Mouse (Mus musculus): ENCODE data around the gene Sfxn3. TPM values are rescaled to one million over a fixed set of nuclear protein-coding genes. Genes with fewer than 3 reads are reported as not detected.
A peak's percentile ranks its signal among the peaks of the same experiment; 100 is the strongest.

The Sfxn3 gene
- 10 to 100 TPM; 26.3 to 27.2 TPM for total RNA-seq (2021)

DNA sequence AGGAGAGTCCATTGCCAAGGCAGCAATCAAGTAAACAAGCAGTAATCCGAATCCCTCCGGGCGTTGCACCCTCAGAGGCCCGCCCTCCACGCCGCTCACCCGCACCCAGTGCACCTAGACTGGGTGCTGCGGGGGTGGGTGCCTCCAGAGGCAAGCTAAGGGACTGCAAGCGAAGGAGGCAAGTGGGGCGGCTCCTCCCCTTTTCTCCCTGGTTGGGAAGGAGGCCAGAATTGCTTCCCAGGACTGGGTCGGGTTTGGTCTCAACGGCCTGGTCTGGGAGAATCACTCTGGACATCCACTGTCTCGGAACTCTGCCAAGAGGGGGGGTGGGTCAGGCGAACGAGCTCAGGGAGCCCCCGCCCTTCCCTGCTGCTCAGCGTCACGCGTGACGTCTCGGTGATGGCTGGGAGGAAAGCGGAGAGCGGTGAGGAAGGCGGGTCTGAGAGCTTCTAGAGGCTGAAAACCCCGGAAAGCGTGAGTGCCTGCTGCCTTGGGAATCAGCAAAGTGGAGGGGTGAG is at the start of gene Sfxn3:
TSS of gene Sfxn3 (plus strand) at position 87 of the 518 bp plus-strand sequence.
- peak; percentile 97 for DNase-seq

DNA sequence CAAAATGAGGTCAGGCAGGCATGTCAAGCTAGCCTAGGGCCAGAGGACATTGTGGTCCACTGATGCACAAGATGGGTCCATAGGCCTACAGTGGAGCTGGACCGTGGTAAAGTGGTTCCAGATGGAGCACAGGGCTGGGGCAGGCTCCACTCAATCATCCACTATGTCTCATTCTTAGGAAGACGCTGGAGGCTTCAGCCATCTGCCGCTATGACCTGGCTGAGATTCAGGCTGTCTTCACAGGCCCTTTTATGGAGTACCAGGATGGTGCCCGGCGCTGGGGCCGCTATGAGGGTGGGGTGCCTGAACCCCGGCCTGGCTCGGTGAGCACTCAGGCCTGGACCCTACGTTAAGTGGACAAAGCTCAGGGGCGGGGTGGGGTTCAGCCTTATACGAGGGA is 49.5 kb upstream of the Sfxn3 start:
- DNase-seq, result no peak

DNA sequence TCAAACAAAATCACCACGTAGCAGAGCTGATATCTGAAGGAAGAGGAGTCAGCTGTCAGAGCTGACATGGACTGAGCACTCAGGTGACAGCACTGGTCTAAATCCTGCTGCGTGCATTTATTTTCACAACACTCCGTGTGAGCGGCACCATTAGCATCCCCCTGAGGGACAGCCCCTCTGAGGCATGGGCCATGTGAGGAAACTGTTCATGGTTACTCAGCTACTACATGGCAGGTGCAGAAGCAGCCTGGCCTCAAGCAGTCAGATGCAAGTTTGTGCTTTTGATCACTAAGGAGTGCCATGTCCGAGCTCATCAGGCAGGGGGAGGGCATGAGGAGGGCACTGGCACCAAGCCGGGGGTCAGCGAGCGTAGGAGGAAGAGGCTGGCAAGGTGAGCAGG is 47.7 kb upstream of the Sfxn3 start:
- no peak for DNase-seq

DNA sequence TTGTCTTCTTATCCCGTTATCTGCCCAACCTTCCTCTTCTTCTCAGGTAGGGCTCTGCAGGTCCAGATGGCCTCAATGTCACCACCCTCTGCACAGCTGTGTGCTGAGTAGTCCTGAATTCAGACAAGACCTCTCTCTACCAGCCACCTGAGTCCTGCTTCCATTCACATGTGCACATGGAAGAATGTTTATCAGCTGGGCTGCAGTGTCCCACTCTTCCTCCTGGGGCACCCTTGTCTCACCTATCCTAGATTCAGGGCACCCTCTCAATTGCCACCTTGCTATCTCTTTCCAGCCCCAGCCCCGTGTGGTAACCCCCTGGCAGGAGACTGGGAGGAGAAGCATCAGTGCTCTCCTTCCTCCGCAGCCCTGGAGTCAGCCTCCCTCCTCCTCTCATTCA is 45.0 kb upstream of the Sfxn3 start:
- no peak for DNase-seq

DNA sequence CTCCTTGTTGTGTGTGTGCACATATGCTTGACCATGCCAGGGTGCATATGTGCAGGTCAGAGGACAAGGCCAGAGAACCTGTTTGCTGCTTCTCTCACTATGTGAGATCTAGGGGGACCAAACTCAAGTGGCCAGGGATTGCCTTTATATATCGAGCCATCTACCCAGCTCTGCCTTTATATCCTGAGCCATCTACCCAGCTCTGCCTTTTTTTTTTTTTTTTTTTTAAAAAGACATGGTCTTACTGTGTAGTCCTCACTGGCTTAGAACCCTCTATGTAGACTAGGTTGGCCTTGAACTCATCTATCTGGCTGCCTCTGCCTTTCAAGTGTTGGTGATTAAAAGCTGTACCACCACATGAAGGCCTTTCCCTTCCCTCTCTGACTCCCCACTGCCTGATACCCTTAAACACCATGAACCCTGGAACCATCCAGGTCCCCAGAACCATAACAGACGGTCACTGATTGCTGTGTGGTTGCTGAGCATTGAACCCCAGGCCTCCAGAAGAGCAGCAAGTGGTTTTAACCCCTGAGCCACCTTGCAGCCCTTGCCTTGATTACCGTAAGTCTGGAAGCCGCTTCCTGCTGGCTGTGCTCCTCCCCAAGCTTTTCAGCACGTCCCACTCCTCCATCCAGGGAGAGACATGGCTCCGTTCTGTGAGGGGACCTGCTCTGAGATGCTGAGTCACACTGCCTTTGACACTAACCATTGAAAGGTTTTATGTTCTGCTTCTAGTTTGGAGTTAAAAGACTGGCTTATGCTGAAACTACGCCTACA is 43.4 kb upstream of the Sfxn3 start:
- DNase-seq, result no peak

DNA sequence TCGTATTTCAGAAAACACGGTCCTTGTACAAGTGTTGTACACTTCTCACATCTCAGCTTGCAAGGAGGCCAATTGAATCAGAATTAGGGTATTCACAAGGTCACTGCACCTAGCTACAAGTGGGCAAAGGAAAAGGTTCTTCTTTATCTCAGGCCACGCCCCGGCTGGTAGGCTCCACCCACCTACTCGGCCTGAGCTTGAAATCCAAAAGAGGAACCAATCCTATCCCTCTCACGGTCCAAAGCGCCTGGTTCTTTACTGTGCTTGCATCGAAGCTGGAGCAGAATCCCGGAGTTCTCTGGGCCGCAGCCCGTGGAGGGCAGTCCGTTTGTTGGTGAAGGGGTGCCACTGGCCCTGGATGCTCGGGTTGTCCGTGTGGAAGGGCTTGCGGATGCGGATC is 41.9 kb upstream of the Sfxn3 start, which contains the start of gene Twnk:
TSS of gene Twnk (plus strand) at position 220 of the 400 bp plus-strand sequence.
- DNase-seq, result peak; percentile 57

DNA sequence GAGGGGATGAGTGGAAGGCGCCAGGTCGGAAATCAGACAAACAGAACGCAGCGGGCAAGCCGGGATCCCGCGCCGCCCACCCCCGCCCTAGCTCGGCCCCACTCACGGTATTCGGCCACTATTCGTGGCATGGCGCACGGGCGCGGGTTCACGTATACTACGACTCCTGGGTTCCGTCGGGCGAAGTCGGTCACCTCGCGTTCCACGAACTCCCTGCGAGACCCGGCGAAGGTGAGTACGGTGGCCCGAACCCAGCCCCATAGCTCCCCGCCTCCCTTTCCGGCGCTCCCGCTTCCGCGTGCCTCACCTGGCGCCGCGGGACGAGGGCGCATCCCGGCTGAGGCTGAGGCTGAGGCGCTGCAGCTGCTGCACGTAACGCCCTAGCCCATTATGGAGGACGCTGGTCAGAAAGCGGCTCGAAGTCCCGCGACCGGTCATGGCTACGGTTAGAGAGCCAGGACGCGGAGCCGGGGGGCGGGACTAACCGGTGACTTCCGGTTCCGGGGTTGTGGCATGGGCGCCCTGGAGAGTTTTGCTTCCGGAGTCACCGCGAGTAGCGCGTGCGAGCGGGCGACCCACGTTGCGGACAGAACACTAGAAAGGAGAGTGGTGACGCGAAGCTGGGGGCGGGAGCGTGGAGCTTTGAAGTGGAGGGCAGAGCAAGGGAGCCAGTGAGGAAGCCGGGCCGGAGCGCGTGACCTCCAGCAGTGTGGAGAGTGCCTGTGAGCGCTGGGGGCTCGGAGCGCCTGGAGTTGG is 41.2 kb upstream of the Sfxn3 start, which contains the start of gene Mrpl43:
TSS of gene Mrpl43 (minus strand) at position 486 of the 756 bp plus-strand sequence.
- peak; percentile 98 for DNase-seq

DNA sequence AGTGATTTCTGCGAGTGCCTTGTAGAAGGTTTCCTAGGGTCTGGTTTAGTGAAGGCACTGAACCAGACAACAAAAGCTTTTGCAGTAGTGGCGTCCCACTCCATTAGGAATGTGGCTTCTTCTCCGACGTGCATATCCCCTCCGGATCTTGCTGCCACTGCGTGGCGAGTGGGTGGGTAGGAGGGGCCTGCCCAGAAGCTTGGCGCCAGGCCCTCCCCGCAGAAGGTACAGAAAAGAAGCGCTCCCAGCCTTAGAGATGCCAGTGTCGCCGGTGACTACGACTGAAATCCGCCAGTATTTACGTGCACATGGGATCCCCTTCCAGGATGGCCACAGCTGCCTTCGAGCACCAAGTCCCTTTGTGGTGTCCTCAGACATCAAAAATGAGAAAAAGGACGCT is 40.3 kb upstream of the Sfxn3 start:
- no peak for DNase-seq

DNA sequence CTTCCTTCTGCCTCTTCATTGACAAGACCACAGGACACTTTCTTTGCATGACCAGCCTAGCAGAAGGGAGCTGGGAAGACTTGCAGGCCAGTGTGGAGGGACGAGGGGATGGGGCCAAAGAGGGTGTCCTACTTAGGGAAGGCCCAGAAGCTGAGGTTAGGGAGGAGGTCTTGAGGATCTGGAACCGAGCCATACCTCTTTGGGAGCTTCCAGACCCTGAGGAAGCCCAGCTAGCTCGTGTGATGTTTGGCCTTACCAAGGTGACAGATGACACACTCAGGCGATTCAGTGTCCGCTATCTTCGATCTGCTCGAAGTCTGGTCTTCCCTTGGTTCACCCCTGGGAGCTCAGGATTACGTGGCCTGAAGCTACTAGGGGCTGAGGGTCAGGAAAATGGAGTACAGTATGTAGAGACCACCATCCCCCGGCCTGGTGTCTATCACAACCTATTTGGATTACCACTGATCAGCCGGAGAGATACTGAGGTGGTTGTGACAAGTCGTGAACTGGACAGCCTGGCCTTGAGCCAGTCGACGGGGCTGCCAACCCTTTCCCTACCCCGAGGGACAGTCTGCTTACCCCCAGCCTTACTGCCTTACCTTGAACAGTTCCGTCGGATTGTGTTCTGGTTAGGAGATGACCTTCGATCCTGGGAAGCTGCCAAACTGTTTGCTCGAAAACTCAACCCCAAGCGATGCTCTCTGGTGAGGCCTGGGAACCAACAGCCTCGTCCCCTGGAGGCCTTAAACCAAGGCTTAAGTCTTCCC is 39.7 kb upstream of the Sfxn3 start:
- DNase-seq, result no peak

DNA sequence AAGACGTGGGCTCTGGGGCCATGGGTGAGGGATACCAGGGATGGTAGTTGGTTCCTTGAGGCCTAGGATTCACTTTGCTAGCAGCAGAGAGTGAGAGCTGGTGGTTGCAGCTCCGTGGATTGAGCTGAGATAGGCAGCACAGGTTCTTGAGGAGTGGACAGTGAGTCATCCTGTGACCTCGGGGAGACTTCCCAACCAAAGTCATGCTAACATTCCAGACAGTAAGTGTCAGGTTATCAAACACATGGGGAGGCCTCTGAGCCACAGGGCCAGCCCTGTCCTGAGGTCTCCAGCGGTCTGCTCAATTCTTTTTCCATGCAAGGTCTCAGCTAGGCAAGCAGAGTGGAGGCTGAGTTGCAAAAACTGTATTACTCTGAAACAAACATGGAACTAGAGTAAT is 36.7 kb upstream of the Sfxn3 start:
- DNase-seq, result no peak

DNA sequence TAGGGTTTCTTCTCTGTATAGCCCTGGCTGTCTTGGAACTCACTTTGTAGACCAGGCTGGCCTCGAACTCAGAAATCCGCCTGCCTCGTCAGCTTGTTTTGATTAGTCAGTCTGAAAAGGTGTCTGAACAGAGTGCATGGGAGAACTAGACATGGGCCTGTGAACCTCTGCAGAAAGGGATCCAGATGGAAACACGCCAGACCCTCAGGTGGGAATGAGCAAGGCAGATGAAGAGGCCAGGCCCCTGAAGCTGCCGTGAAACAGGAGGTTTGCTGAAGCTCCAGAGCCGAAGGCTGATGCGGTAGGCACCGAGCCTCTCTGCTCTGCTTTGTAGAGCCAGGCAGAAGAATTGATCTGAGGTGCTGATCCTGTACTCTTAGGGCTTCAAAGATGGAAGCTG is 35.1 kb upstream of the Sfxn3 start:
- DNase-seq, result no peak

DNA sequence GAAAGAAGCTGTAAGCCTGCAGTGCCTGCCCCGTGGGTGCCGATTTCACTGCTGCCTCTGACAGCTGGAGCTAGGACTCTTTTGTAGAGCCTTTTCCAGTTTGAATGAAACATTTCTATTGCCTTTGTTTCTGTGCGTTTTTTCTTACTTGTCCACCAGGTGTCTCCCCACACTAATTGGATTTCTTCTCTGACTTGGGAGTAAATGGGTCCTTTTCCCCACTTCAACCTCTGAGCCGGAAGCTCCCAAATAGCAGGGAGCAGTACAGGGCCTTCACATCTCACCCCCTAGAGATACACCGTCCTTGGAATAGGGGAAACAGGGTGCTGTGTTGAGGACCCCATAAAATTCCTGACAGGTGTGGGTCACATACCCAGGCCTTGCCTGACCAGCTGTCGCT is 34.7 kb upstream of the Sfxn3 start:
- DNase-seq, result peak; percentile 38

DNA sequence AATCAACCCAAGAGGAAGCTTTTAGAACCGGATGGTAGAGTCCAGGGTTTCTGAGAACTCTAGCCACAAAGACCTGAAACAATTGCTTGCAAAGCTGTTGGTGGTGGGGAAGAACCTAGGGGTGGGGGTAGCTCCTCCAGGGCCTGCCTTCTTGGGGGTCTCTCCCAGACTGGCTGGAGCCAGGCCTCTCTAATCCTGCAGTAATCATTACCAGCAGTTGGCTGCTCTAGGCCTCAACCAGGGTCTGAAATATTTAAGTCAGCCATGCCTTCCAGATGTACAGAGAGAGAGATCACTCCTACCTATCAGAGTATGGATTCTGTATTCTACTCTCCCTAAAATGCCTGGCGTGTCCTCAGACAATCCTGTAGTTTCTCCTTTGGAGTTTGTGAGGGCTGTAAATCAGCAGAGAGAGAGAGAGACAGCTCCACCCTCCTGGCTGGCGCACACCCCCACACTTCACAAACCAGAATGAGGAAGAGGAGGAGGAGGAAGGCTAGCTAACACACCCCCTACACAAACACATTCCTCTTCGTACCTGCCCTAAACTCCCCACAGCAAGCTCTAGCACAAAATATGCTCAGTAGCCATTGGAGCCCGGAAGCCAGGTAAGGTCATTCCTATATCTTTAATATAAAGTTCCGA is 33.6 kb upstream of the Sfxn3 start:
- no peak for DNase-seq

DNA sequence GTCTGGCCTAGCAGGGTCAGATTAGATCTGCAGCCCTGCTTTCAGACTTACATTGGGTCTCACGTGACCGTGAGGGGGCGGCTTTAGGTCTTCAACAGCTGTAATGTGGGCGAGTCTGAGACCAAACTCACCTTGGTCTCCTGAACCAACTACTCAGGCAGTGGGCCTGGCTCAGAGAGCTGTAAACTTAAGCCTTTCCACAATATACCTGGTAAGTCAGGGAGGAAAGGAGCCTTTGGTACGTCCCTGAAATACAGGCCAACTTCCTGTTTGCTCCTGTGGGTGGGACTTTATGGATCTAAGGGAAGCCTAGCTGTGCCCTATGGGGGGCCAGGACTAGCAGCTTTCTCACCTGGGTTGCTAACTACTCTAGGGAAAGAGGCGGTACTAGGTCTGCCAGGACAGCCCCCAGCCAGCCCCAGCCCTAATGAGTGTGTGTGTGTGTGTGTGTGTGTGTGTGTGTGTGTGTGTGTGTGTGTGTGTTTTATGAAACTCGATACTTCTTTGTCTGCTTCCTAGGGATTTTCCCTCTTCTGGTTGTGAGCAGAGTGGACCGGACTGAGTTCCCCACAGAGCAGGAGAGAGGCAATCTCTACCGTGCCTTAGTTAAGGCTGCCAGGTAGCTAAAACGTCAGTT is 32.9 kb upstream of the Sfxn3 start, which contains the start of gene Lzts2:
TSS of gene Lzts2 (plus strand) at position 80 of the 637 bp plus-strand sequence.
- DNase-seq, result peak; percentile 21

DNA sequence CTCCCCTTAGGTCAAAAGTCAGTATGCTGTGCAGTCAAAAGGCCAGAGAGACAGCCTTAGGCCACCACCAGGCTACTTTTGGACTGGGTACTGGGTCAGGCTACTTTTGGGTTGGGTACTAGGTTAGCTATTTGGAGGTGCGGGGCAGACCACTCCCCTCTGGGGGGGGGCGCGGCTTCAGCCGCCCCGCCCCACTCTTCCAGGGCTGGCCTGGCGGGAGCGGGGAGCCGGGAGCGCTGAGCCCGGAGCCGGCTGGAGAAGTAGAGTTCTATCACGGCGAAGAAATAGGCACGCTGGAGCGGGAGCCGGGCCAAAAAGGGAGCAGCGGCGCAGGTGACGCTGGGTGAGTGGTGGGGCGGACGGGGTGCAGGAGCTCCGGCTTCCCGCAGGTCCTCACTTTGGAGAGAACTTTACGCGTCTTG is 32.3 kb upstream of the Sfxn3 start:
- peak; percentile 76 for DNase-seq

DNA sequence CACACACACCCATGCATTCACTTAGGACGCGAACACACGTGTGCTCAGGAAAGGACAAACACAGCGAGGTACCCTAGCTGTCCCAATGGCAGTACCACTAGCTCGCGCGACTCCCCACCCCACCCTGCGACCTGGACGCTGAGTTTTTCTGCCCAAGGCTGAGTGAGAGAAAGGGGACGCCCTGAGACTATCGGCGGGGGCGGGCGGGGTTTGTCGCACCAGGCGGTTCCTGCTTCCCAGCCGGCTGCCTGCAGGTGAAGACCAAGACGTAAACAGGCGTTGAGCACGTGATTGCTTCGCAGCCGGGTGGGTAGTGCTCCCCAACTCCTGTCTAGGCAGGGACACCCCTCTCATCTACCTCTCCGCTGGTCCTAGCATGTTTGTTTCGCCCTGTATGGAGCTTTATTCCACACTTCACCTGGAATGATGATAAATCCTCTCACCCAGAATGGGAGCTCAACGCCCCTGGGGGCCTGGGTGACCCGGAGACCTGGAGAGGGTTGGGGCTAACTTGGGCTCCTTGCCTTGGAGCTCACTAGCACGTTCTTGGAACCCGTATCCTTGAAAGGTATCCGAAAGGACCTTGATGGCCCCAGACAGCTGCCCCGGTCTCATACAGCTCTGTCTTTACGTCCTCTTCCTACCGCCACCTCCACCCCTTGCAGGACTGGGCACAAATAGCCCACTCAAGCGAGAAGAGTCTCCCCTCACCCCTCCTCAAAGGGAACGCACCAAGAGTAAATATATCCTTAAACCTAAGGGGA is 31.6 kb upstream of the Sfxn3 start:
- peak; percentile 61 for DNase-seq

DNA sequence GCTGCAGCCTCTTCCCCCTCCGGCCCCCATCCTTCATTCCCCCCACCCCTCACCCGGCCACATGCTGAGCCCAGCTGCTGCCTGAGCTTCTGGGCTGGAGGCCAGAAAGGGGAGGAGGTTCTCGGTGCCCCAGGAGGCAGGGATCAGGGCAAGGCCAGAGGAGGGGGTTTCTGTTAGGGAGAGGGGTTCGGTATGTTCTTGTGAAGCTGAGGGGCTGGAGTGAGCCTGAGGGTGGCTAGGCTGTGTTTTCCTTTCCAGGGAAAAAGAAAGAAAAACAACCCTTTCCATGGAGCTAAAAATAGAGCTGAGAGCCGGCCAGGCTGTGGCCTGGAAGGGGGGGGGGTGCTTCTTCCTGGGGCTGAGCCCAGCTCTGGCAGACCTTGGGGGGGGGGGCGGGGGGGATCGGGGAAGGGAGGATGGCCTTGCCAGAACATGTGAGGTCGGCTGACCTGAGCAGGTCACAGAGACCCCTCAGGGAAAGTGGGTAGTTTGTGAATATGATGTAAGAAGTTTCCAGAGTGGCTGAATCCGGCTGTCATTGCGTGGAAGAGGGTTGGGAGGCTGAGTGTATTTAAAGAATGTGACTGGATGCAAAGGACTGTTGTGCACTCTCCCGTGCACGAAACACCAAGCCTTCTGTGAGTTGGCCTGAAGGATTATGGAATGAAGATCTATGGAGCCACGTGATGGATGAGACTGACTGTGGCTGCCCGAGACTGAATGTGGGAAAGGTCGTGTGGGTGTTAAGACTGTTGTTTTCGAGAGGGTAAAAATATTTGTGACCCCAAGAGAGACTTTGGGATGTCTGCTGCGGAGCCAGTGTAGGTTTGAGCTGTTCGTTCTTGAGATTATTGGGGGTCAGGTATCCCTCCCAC is 30.7 kb upstream of the Sfxn3 start:
- DNase-seq, result peak; percentile 88

DNA sequence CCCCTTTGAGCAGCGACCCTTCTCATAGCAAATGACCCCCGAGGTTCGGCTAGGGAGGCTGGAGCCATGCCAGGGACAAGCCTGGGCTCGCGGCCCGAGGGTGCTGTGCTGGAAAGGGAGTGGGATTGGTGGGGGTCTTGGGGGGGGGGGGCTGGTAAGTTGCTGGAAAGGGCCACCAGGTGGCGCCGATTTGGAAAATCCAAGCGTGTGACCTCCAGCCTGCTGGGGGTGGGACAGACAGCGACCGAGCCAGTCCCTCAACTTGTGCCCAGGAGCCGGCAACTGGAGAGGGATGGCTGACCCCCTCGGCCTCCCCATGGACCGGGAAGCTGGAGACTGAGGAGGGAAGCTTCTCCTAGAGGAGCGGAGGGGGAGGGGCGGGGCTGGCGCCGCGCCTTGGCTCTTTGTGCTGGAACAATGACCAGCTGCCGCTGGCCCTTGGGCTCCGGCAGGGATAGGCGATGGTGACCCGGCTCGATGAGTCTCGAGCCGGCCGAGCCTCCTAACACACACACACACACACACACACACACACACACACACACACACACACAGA is 30.0 kb upstream of the Sfxn3 start:
- peak; percentile 92 for DNase-seq

DNA sequence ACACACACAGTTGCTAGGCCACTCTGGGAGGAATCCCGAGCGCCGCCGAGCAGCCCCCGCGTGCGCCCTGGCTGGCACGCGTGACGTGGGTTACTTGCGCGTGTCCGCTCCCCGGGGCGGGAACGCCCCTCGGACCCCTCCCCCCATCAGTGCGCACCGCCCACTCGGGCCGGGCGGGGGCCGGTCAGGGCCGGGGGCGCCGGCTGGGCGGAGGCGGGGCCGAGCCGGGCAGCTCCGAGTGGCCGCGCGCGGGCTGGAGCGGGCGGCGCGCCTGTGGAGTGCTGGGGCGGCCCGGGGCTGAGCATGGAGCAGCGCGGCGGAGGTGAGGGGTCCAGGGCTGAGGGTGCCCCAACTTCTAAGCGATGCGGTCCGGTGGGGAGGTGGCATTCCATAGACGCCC is 29.4 kb upstream of the Sfxn3 start:
- peak; percentile 96 for DNase-seq
